ENCODE assay signal across 21 mouse cellular contexts in the genomic region with DNA sequence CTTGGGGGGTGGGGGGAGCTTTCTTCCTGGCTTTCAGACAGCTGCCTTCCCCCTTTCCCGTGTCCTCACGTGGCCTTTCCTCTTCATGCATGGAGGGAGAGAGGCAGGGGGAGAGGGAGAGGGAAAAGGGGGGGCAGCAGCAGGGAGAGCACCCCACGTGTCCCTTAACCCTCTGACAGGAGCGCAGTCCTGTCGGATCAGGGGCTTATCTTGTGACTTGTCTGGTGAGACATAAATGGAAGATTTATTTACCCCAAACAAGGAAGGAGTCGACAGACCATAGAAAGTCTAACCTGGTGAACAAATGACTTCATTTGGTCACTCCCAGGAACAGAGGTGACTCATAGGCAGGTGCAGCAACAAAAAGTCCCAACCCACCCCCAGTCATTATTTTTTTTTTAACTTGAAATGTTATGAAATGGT. TPM values are rescaled to one million over a fixed set of nuclear protein-coding genes. Genes with fewer than 3 reads are reported as not detected.
DNase-seq lines count a peak whose midpoint lies in the region; ATAC-seq and TF ChIP-seq lines count a peak whose summit lies in the region.
"Had no signal": no experiment of that assay in that cellular context is flagged by ENCODE, and none has a peak within 500 bp of the region (broad histone marks: within the 10 kb centered on the region; RNA-seq: fewer than 3 reads in every experiment).

No protein-coding gene starts in this region.

- no peak overlapping the region for H3K9ac ChIP-seq in intestine, postnatal 0 days (ENCODE audit: low read depth, low read length)
- no peak overlapping the region for H3K9ac ChIP-seq in stomach, embryonic 14.5 days (replicated peaks; ENCODE audit: low read depth, low read length)
- H3K9ac ChIP-seq in hindbrain, embryonic 14.5 days = no peak overlapping the region
- H3K9ac ChIP-seq: embryonic facial prominence, embryonic 12.5 days; heart, embryonic 12.5 days; hindbrain, embryonic 15.5 days; midbrain, embryonic 15.5 days had no signal

- no peaks in the 10 kb centered on the region for H3K4me1 ChIP-seq in intestine, postnatal 0 days (replicated peaks; ENCODE audit: control insufficient read depth, insufficient read depth, low read length)
- no peaks in the 10 kb centered on the region for H3K4me1 ChIP-seq in stomach, embryonic 14.5 days (ENCODE audit: control insufficient read depth, insufficient read depth, low read length)
- no peaks in the 10 kb centered on the region for H3K4me1 ChIP-seq in hindbrain, embryonic 14.5 days (replicated peaks; ENCODE audit: control insufficient read depth, insufficient read depth, low read length)
- H3K4me1 ChIP-seq: embryonic facial prominence, embryonic 12.5 days; heart, embryonic 12.5 days; hindbrain, embryonic 15.5 days; megakaryocyte, embryonic 14.5 days; midbrain, embryonic 15.5 days had no signal

- H3K27me3 ChIP-seq in Patski = no peaks in the 10 kb centered on the region
- H3K27me3 ChIP-seq in intestine, postnatal 0 days (replicated peaks; ENCODE audit: control insufficient read depth, insufficient read depth, low read length) = no peaks in the 10 kb centered on the region
- H3K27me3 ChIP-seq in stomach, embryonic 14.5 days (ENCODE audit: control insufficient read depth, insufficient read depth, low read length) = no peaks in the 10 kb centered on the region
- no peaks in the 10 kb centered on the region for H3K27me3 ChIP-seq in hindbrain, embryonic 14.5 days (ENCODE audit: control insufficient read depth, insufficient read depth, low read length)
- H3K27me3 ChIP-seq: embryonic facial prominence, embryonic 12.5 days; heart, embryonic 12.5 days; hindbrain, embryonic 15.5 days; megakaryocyte, embryonic 14.5 days; midbrain, embryonic 15.5 days had no signal

- no peak for DNase-seq in Patski (ENCODE audit: low read depth, low spot score)
- DNase-seq in kidney, postnatal 10 days = peak; percentile 42
- DNase-seq in thymus, adult 18-20 months = no peak
- DNase-seq in hindbrain, embryonic 14.5 days (ENCODE audit: low spot score) = no peak
- no peak for DNase-seq in left cerebral cortex, adult 2 months (ENCODE audit: extremely low spot score in 1 of 2, low spot score in 2 of 2)
- DNase-seq: adrenal gland, postnatal 10 days; cerebellum, adult 9-11 months; heart, postnatal 14 days; lung, adult 18-20 months had no signal

- in situ Hi-C loops in Patski (cut with MboI; ENCODE audit: low pct_unique_long_range_greater_than_20kb) = no loop called here

- H3K4me2 ChIP-seq in intestine, postnatal 0 days (replicated peaks; ENCODE audit: low read depth) = peak overlapping the region; percentile 4; the same call in 1 of the 2 replicates
- no peak overlapping the region for H3K4me2 ChIP-seq in stomach, embryonic 14.5 days (replicated peaks; ENCODE audit: low read depth, low read length)
- H3K4me2 ChIP-seq in hindbrain, embryonic 14.5 days (replicated peaks) = no peak overlapping the region
- H3K4me2 ChIP-seq: embryonic facial prominence, embryonic 12.5 days; heart, embryonic 12.5 days; hindbrain, embryonic 15.5 days; liver, embryonic 11.5 days; midbrain, embryonic 15.5 days had no signal

- no peak overlapping the region for H3K4me3 ChIP-seq in intestine, postnatal 0 days (ENCODE audit: low read depth, low read length)
- H3K4me3 ChIP-seq in stomach, embryonic 14.5 days (ENCODE audit: low read depth, low read length) = no peak overlapping the region
- no peak overlapping the region for H3K4me3 ChIP-seq in hindbrain, embryonic 14.5 days (replicated peaks; ENCODE audit: low read length)
- no peak overlapping the region for H3K4me3 ChIP-seq in left cerebral cortex, adult 2 months
- H3K4me3 ChIP-seq: embryonic facial prominence, embryonic 12.5 days; erythroblast, embryonic 14.5 days; heart, embryonic 12.5 days; hindbrain, embryonic 15.5 days; megakaryocyte, embryonic 14.5 days; midbrain, embryonic 15.5 days; myocyte had no signal

- H3K9me3 ChIP-seq in intestine, postnatal 0 days (ENCODE audit: control insufficient read depth) = no peaks in the 10 kb centered on the region
- H3K9me3 ChIP-seq in stomach, embryonic 14.5 days (ENCODE audit: control insufficient read depth, low read depth, low read length) = no peaks in the 10 kb centered on the region
- H3K9me3 ChIP-seq in hindbrain, embryonic 14.5 days (ENCODE audit: control insufficient read depth, low read length) = no peaks in the 10 kb centered on the region
- H3K9me3 ChIP-seq: embryonic facial prominence, embryonic 12.5 days; heart, embryonic 12.5 days; hindbrain, embryonic 15.5 days; megakaryocyte, embryonic 14.5 days; midbrain, embryonic 15.5 days had no signal

- POLR2A ChIA-PET in Patski (lab: Charles Lee) = no interaction called here

- CTCF ChIA-PET in Patski (lab: Charles Lee) = interaction anchor here (1.4 kb wide), 1 partner anchor 15 kb away, joined by 5 read pairs; no protein-coding TSS in a partner anchor

- WGBS in intestine, postnatal 0 days = 26% methylated on average over 6 of the region's 6 CpGs
- 27% methylated on average over 6 of the region's 6 CpGs for WGBS in stomach, embryonic 14.5 days
- WGBS in hindbrain, embryonic 14.5 days = 56% methylated on average over 6 of the region's 6 CpGs

- H3K27ac ChIP-seq in intestine, postnatal 0 days (ENCODE audit: low read depth, low read length) = peak overlapping the region; percentile 16; the same call in 1 of the 2 replicates
- no peak overlapping the region for H3K27ac ChIP-seq in stomach, embryonic 14.5 days (ENCODE audit: low read length)
- no peak overlapping the region for H3K27ac ChIP-seq in hindbrain, embryonic 14.5 days
- no peak overlapping the region for H3K27ac ChIP-seq in left cerebral cortex, adult 2 months
- H3K27ac ChIP-seq: embryonic facial prominence, embryonic 12.5 days; hindbrain, embryonic 15.5 days; midbrain, embryonic 15.5 days had no signal

- H3K36me3 ChIP-seq in intestine, postnatal 0 days (ENCODE audit: control insufficient read depth, insufficient read depth) = no peaks in the 10 kb centered on the region
- no peaks in the 10 kb centered on the region for H3K36me3 ChIP-seq in stomach, embryonic 14.5 days (ENCODE audit: control insufficient read depth, insufficient read depth, low read length)
- H3K36me3 ChIP-seq in hindbrain, embryonic 14.5 days (replicated peaks; ENCODE audit: control insufficient read depth, insufficient read depth) = no peaks in the 10 kb centered on the region
- H3K36me3 ChIP-seq: embryonic facial prominence, embryonic 12.5 days; heart, embryonic 12.5 days; hindbrain, embryonic 15.5 days; midbrain, embryonic 15.5 days had no signal

- no peak for TF ChIP-seq CTCF in Patski (IDR thresholded peaks at IDR 0.05)
- TF ChIP-seq CTCF in intestine, postnatal 0 days (IDR thresholded peaks at IDR 0.05; ENCODE audit: low read depth) = no peak
- TF ChIP-seq CTCF in left cerebral cortex, adult 2 months (IDR thresholded peaks at IDR 0.05) = no peak

- peak; percentile 16 for ATAC-seq in Patski
- ATAC-seq in intestine, postnatal 0 days = peak; percentile 83
- peak; percentile 81 for ATAC-seq in stomach, embryonic 14.5 days (ENCODE audit: insufficient number of reproducible peaks, insufficient read depth, low FRiP score, low read depth)
- no peak for ATAC-seq in hindbrain, embryonic 14.5 days (ENCODE audit: low FRiP score)
- ATAC-seq: activated CD4-positive, CD25-positive, alpha-beta regulatory T cell, adult 4 months; forebrain, embryonic 14.5 days; midbrain, embryonic 15.5 days had no signal

- intact Hi-C loops in left cerebral cortex, adult 2 months (cut with DNase I) = loop anchor here (5.0 kb wide), 1 partner anchor 88 kb away; no protein-coding TSS in a partner anchor

RNA-seq across cellular contexts. Expression of gene Cbr4, which starts 12.3 kb away (rescaled TPM):
- polyA plus RNA-seq in Patski (2021) = 31.4 TPM
- polyA plus RNA-seq in intestine, postnatal 0 days (2015; fragmentation: Nextera tagmentation; extraction: Ambion mirVana) = 50.2 and 51.2 TPM in 2 replicates
- polyA plus RNA-seq in stomach, embryonic 14.5 days (2014; fragmentation: Nextera tagmentation; extraction: Ambion mirVana) = 29.9 and 33.3 TPM in 2 replicates
- 16.0 and 22.4 TPM in 2 replicates for polyA plus RNA-seq in hindbrain, embryonic 14.5 days (2014; fragmentation: Nextera tagmentation; extraction: Ambion mirVana)
- 10 to 100 TPM; 18.6 to 19.1 TPM for total RNA-seq in left cerebral cortex, adult 2 months (2021)
